Mouse (Mus musculus): ENCODE measurements around the gene Parp11.

DNA sequence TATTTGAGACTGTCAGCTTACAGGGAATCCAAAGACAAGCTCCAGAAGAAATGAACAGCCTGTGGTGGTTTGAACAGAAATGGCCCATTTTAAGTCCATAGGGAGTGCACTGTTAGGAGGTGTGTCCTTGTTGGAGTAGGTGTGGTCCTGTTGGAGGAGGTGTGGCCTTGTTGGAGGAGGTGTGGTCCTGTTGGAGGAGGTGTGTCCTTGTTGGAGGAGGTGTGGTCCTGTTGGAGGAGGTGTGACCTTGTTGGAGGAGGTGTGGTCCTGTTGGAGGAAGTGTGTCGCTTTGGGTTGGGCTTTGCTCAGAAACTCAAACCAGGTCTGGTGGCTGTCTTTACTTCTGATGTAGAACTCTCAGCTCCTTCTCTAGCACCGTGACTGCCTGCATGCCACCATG lies 48.6 kb upstream of the Parp11 start:
- TF ChIP-seq CTCF (IDR thresholded peaks at IDR 0.05; ENCODE audit: extremely low read depth, insufficient read depth, low read length), result no peak
- no peak for TF ChIP-seq POLR2A (IDR thresholded peaks at IDR 0.05; ENCODE audit: extremely low read depth, insufficient read depth, low read length)

Data from cortical plate, adult 2 months (tissue).